Mouse (Mus musculus) stomach, postnatal 0 days (tissue): ENCODE data around the gene Uri1. TPM values are rescaled to one million over a fixed set of nuclear protein-coding genes. Genes with fewer than 3 reads are reported as not detected.

ENCODE experiments used
- ATAC-seq: fragments of 200-750 bp; cut with Nextera tagmentation; 2 replicates; pipeline ENCODE4 v1.8.0; 2017; ENCODE audit not compliant: low FRiP score, low TSS enrichment
- DNase-seq: peaks from one replicate; pipeline ENCODE4 v3.0.0-alpha.2; 2016; ENCODE audit warnings: low spot score
- H3K27ac ChIP-seq: fragments of 300-500 bp; sonication (generic); replicated peaks from 2 replicates; pipeline ENCODE4 v1.5.1; 2014; ENCODE audit warnings: mild to moderate bottlenecking, control low read depth
- H3K27me3 ChIP-seq: fragments of 300-500 bp; sonication (generic); 2 replicates; pipeline ENCODE4 v1.6.1; 2014; ENCODE audit warnings: low read length; ENCODE audit not compliant: control insufficient read depth, insufficient read depth
- H3K36me3 ChIP-seq: fragments of 300-500 bp; sonication (generic); 2 replicates; pipeline ENCODE4 v1.6.1; 2014; ENCODE audit warnings: low read length, mixed read lengths; ENCODE audit not compliant: control insufficient read depth, insufficient read depth
- H3K4me1 ChIP-seq: fragments of 300-500 bp; sonication (generic); replicated peaks from 2 replicates; pipeline ENCODE4 v1.6.1; 2014; ENCODE audit warnings: antibody characterized with exemption; ENCODE audit not compliant: control insufficient read depth, insufficient read depth
- H3K4me2 ChIP-seq: fragments of 300-500 bp; sonication (generic); replicated peaks from 2 replicates; pipeline ENCODE4 v1.6.1; 2014; ENCODE audit warnings: low read depth, mild to moderate bottlenecking, control low read depth, moderate library complexity
- H3K4me3 ChIP-seq: fragments of 300-500 bp; sonication (generic); 2 replicates; pipeline ENCODE4 v1.5.1; 2014; ENCODE audit warnings: low read depth, low read length, control low read depth
- H3K9ac ChIP-seq: fragments of 300-500 bp; sonication (generic); 2 replicates; pipeline ENCODE4 v1.6.1; 2014; ENCODE audit warnings: mild to moderate bottlenecking, low read length, control low read depth, mixed read lengths
- H3K9me3 ChIP-seq: fragments of 300-500 bp; sonication (generic); 2 replicates; pipeline ENCODE4 v1.6.1; 2016; ENCODE audit warnings: low read length; ENCODE audit not compliant: control insufficient read depth
- CTCF ChIP-seq: IDR thresholded peaks from 2 replicates; pipeline ENCODE4 v1.5.1; 2016; ENCODE audit warnings: antibody characterized with exemption, low read depth, mild to moderate bottlenecking, moderate library complexity
- EP300 ChIP-seq: optimal IDR thresholded peaks from 2 replicates; pipeline ENCODE3; 2016; ENCODE audit warnings: antibody characterized with exemption
- WGBS: fragments of 180-500 bp; shearing (Covaris S2); extraction: QIAGEN DNeasy Blood & Tissue Kit; methylation state at CpG from one replicate; pipeline ENCODE4 v1.1.7; 2014; 5-methylcytosine and 5-hydroxymethylcytosine counted together
- polyA plus RNA-seq: library from polyadenylated mRNA; unstranded; fragments of >200 nt; fragmentation: Nextera tagmentation; extraction: Ambion mirVana; gene quantifications from 2 replicates; pipeline ENCODE4 v1.2.1, GENCODE M21; 2015

Uri1 gene
- polyA plus RNA-seq, 1 experiment from 2014 or later = 28.0 TPM

DNA sequence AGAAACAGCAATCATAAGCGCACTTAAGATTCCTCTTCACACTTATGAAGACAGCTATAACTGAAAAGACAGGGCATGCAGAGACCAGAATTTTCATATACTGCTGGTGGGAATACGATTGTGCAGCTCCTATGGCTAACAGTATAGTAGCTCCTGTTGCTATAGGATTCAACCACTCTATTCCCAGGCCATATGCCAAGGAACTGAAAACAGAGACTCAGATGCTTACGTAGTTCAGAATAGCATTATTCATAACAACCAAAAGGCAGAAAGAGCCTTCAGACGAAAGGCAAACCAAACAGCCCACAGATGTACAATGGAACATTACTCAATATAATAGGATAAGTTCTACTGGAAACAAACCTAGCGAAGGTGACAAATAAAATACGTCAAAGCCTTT, 15.0 kb downstream of the Uri1 start:
- no peak for TF ChIP-seq CTCF
- no peak for TF ChIP-seq EP300
- no peaks in the 10 kb centered on the region for H3K4me1 ChIP-seq
- H3K4me2 ChIP-seq = no peak overlapping the region
- no peaks in the 10 kb centered on the region for H3K27me3 ChIP-seq
- WGBS = 62% methylated on average over 6 of the region's 6 CpGs
- no peaks in the 10 kb centered on the region for H3K9me3 ChIP-seq
- DNase-seq (no peak), ATAC-seq (no peak)
- no peak overlapping the region for H3K9ac ChIP-seq
- no peak overlapping the region for H3K4me3 ChIP-seq
- H3K27ac ChIP-seq = no peak overlapping the region
- no peaks in the 10 kb centered on the region for H3K36me3 ChIP-seq

DNA sequence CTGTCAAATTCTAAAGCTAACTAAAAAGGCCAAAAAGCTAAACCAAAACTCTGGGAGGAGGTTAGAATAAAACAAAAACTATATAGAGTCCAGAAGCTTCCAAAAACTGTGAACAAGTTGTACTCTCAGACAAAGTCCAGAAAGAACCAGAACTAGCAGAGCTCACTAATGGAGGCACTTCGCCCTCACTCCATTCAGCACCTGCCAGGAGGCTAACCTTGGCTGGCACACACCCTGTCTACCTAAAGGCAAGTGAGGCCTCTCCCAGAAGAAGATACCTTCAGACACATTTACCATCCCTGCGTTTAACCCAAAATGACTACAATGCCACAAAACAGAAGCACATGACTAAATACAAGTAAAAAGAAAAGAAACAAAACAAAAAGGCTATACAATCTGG, 20.9 kb downstream of the Uri1 start:
- no peak for DNase-seq
- no peak overlapping the region for H3K4me2 ChIP-seq
- no peak for ATAC-seq
- no peak overlapping the region for H3K27ac ChIP-seq
- H3K27me3 ChIP-seq = no peaks in the 10 kb centered on the region
- H3K9me3 ChIP-seq = no peaks in the 10 kb centered on the region
- no peak overlapping the region for H3K4me3 ChIP-seq
- H3K9ac ChIP-seq = no peak overlapping the region
- WGBS = 83% methylated on average over 2 of the region's 2 CpGs
- TF ChIP-seq CTCF (no peak), EP300 (no peak)
- H3K36me3 ChIP-seq = no peaks in the 10 kb centered on the region
- H3K4me1 ChIP-seq = no peaks in the 10 kb centered on the region

DNA sequence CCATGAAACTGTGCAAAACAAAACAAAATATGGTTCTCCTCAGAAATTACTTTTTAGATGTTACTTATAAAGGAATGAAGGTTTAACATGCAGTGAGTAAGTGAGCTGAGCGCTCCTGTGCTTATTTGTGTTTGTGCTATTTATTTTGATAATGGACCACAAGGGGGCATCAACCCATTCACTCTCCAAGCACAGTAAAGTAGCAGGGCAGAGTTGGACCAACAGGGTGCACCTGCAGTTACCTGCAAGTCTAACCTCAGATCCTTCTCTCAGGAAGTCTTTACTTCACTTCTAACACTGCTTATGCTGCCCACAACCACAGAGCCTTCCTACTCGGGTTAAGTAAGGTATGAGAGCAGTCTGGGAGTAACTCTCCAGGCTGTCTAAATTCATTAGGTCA, 23.7 kb downstream of the Uri1 start:
- Histone ChIP-seq H3K4me3 (no peak overlapping the region), H3K9ac (no peak overlapping the region), H3K9me3 (no peaks in the 10 kb centered on the region), H3K4me2 (no peak overlapping the region), H3K27me3 (no peaks in the 10 kb centered on the region), H3K36me3 (no peaks in the 10 kb centered on the region), H3K4me1 (no peaks in the 10 kb centered on the region), H3K27ac (no peak overlapping the region)
- DNase-seq = no peak
- no peak for ATAC-seq
- TF ChIP-seq CTCF (peak; percentile 56), EP300 (no peak)
- WGBS = 55% methylated on average over 2 of the region's 2 CpGs

DNA sequence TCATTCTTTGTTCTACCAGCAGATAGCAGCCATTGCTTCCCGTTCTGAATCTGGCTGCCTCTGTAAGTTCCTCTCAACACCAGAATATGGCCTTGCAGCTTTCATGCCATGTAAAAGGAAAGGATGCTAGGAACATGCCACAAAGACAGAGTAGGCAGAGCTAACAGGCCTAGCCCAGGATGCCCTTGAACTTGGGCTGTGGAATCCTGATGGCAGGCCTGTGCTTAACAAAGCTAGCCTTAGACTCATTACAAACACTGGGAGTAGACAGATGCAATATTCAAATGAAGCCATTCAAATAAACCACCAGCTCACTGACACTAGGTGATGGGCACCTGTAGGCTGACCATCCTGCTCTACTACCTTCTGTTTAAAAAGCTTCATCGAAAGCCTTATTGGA, 30.5 kb downstream of the Uri1 start:
- H3K9me3 ChIP-seq = no peaks in the 10 kb centered on the region
- H3K4me3 ChIP-seq = no peak overlapping the region
- no peaks in the 10 kb centered on the region for H3K4me1 ChIP-seq
- ATAC-seq (no peak), DNase-seq (no peak)
- H3K27me3 ChIP-seq = no peaks in the 10 kb centered on the region
- 92% methylated on average over 2 of the region's 2 CpGs for WGBS
- no peak overlapping the region for H3K9ac ChIP-seq
- TF ChIP-seq CTCF (no peak), EP300 (no peak)
- no peak overlapping the region for H3K4me2 ChIP-seq
- no peaks in the 10 kb centered on the region for H3K36me3 ChIP-seq
- H3K27ac ChIP-seq = no peak overlapping the region

DNA sequence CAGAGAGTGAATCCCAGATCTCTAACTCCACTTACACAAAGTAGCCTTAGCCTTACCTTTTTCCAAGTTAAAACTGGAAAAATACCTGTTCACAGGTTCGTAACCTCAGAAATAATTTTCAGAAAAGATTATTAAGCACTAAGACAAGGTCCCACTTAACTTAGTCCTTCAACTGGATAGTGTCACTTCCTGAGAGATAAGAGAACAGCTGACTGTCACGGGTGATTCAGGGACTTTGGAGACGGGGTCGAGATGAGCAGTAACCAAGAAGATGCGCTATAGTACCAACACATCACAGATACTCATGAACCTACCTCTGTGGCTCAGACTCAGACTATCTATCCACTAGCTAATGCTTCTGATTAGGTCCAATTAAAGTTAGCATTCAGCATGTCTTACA, 38.5 kb downstream of the Uri1 start:
- Histone ChIP-seq H3K4me3 (no peak overlapping the region), H3K4me1 (no peaks in the 10 kb centered on the region), H3K9me3 (no peaks in the 10 kb centered on the region), H3K27ac (no peak overlapping the region), H3K27me3 (no peaks in the 10 kb centered on the region), H3K36me3 (no peaks in the 10 kb centered on the region), H3K9ac (no peak overlapping the region), H3K4me2 (no peak overlapping the region)
- no peak for DNase-seq
- no peak for ATAC-seq
- TF ChIP-seq CTCF = no peak
- 88% methylated on average over 5 of the region's 5 CpGs for WGBS

DNA sequence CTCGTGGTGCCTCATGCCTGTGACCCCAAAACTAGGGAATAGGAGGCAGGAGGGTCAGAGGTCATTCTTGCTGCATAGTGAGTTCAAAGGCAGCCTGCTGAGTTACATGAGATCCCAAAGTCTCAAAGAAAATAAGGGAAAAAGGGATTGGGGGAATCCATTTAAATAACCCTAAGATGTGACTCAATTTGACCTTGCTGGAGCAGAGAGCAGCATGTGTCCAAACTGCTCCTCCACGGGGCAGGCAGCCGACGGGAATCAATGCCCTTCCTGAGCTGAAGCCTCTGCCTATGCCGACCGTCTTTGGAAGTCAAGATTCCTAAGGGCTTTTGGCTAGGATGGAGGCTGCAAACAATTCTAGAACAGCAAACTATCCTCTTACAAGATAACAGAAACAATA, 39.9 kb downstream of the Uri1 start:
- no peak overlapping the region for H3K27ac ChIP-seq
- H3K4me3 ChIP-seq = no peak overlapping the region
- H3K9ac ChIP-seq = no peak overlapping the region
- H3K4me2 ChIP-seq = no peak overlapping the region
- WGBS = 64% methylated on average over 6 of the region's 6 CpGs
- ATAC-seq (no peak), DNase-seq (no peak)
- peaks cover 3% of the 10 kb centered on the region; the same call in 1 of the 2 replicates for H3K36me3 ChIP-seq
- H3K9me3 ChIP-seq = no peaks in the 10 kb centered on the region
- TF ChIP-seq CTCF (no peak), EP300 (no peak)
- no peaks in the 10 kb centered on the region for H3K27me3 ChIP-seq
- H3K4me1 ChIP-seq = no peaks in the 10 kb centered on the region
